Mouse (Mus musculus) myocyte (in vitro differentiated cells): Measurements from ENCODE around the gene Gm45062. TPM values are rescaled to one million over a fixed set of nuclear protein-coding genes. Genes with fewer than 3 reads are reported as not detected.

Experiments
- H3K27me3 ChIP-seq: one replicate; pipeline ENCODE4 v1.6.1; 2011; ENCODE audit not compliant: control insufficient read depth, insufficient read depth, insufficient read length
- H3K36me3 ChIP-seq: one replicate; pipeline ENCODE4 v1.6.1; 2011; ENCODE audit not compliant: control insufficient read depth, insufficient read depth
- H3K4me2 ChIP-seq: one replicate; pipeline ENCODE4 v1.6.1; 2011; ENCODE audit warnings: low read depth, control low read depth
- H3K4me3 ChIP-seq: one replicate; pipeline ENCODE4 v1.5.1; 2011; ENCODE audit warnings: mild to moderate bottlenecking, control low read depth, moderate library complexity
- H3K79me2 ChIP-seq: one replicate; pipeline ENCODE4 v1.6.1; 2011; ENCODE audit not compliant: control insufficient read depth, insufficient read depth
- H3ac ChIP-seq: one replicate; pipeline ENCODE4 v1.6.1; 2011; ENCODE audit not compliant: control insufficient read depth, insufficient read length
- CEBPB ChIP-seq: IDR thresholded peaks from 2 replicates; pipeline ENCODE4 v1.6.1; 2011; ENCODE audit warnings: mild to moderate bottlenecking, moderate library complexity; ENCODE audit not compliant: poor library complexity, insufficient read depth, severe bottlenecking
- E2F4 ChIP-seq: IDR thresholded peaks from one replicate; pipeline ENCODE4 v1.6.1; 2011; ENCODE audit warnings: mild to moderate bottlenecking, control low read depth, moderate library complexity; ENCODE audit not compliant: insufficient read depth
- MAX ChIP-seq: IDR thresholded peaks from one replicate; pipeline ENCODE4 v1.6.1; 2011; ENCODE audit warnings: low read depth, mild to moderate bottlenecking, control low read depth
- MYOD1 ChIP-seq, 3 experiments: IDR thresholded peaks; one replicate each; pipeline ENCODE4 v1.6.1; 2011; ENCODE audit warnings: control low read depth in 2 of 3, low read depth in 2 of 3, mild to moderate bottlenecking in 2 of 3, moderate library complexity in 1 of 3; ENCODE audit not compliant: insufficient read length in 2 of 3, control insufficient read depth in 1 of 3
- MYOG ChIP-seq, 3 experiments: IDR thresholded peaks; one replicate each; pipeline ENCODE4 v1.6.1; 2011; ENCODE audit warnings: control low read depth in 2 of 3, low read depth in 2 of 3, mild to moderate bottlenecking in 2 of 3; ENCODE audit not compliant: insufficient read length in 2 of 3, control insufficient read depth in 1 of 3, insufficient read depth in 1 of 3
- POLR2A ChIP-seq: IDR thresholded peaks from one replicate; pipeline ENCODE4 v1.6.1; 2011; ENCODE audit warnings: low read depth, mild to moderate bottlenecking, control low read depth, moderate library complexity; ENCODE audit not compliant: insufficient read length
- POLR2AphosphoS2 ChIP-seq: IDR thresholded peaks from one replicate; pipeline ENCODE4 v1.6.1; 2011; ENCODE audit warnings: low read depth, control low read depth; ENCODE audit not compliant: insufficient read length
- REST ChIP-seq: IDR thresholded peaks from one replicate; pipeline ENCODE4 v1.6.1; 2011; ENCODE audit warnings: mild to moderate bottlenecking, control low read depth, moderate library complexity; ENCODE audit not compliant: insufficient read depth, insufficient read length
- SRF ChIP-seq: IDR thresholded peaks from one replicate; pipeline ENCODE4 v1.6.1; 2011; ENCODE audit warnings: low read depth; ENCODE audit not compliant: control insufficient read depth, insufficient read length
- TCF12 ChIP-seq: IDR thresholded peaks from one replicate; pipeline ENCODE4 v1.6.1; 2011; ENCODE audit warnings: mild to moderate bottlenecking, control low read depth; ENCODE audit not compliant: poor library complexity, insufficient read depth, severe bottlenecking
- TCF3 ChIP-seq: IDR thresholded peaks from one replicate; pipeline ENCODE4 v1.6.1; 2011; ENCODE audit warnings: low read depth, control low read depth; ENCODE audit not compliant: insufficient read length
- USF1 ChIP-seq: IDR thresholded peaks from one replicate; pipeline ENCODE4 v1.6.1; 2011; ENCODE audit warnings: low read depth, mild to moderate bottlenecking, control low read depth, moderate library complexity
- polyA plus RNA-seq: library from polyadenylated mRNA; unstranded; fragments of >200 nt; fragmentation: generic; extraction: Trizol; gene quantifications from one replicate; pipeline ENCODE4 v1.2.1, GENCODE M21; 2012; ENCODE audit warnings: missing spikeins

Gm45062 gene
- polyA plus RNA-seq, 1 experiment, result 0.71 TPM

GRCm38 (mm10) chr6:8389307-8389706 lies 130.1 kb downstream of the Gm45062 start:
- Histone ChIP-seq H3ac (no peak overlapping the region), H3K36me3 (no peaks in the 10 kb centered on the region), H3K4me2 (no peak overlapping the region), H3K4me3 (no peak overlapping the region), H3K27me3 (no peaks in the 10 kb centered on the region), H3K79me2 (no peaks in the 10 kb centered on the region)
- no peak for TF ChIP-seq MYOD1 (IDR thresholded peaks at IDR 0.05; ENCODE audit: control insufficient read depth in 1 of 3, insufficient read length in 2 of 3, low read depth in 2 of 3)
- TF ChIP-seq REST, result no peak
- no peak for TF ChIP-seq TCF3
- no peak for TF ChIP-seq USF1
- no peak for TF ChIP-seq TCF12
- no peak for TF ChIP-seq POLR2A
- no peak for TF ChIP-seq CEBPB
- no peak for TF ChIP-seq SRF
- TF ChIP-seq E2F4, result no peak
- TF ChIP-seq POLR2AphosphoS2, result no peak

GRCm38 (mm10) chr6:8390296-8390695 lies 131.0 kb downstream of the Gm45062 start:
- H3K27me3 ChIP-seq, result no peaks in the 10 kb centered on the region
- no peak overlapping the region for H3ac ChIP-seq
- TF ChIP-seq CEBPB (no peak), TCF12 (no peak), E2F4 (no peak), MAX (no peak), MYOG (IDR thresholded peaks at IDR 0.05; ENCODE audit: control insufficient read depth in 1 of 3, insufficient read depth in 1 of 3, insufficient read length in 2 of 3, low read depth in 2 of 3) (no peak), REST (no peak), MYOD1 (IDR thresholded peaks at IDR 0.05; ENCODE audit: control insufficient read depth in 1 of 3, insufficient read length in 2 of 3, low read depth in 2 of 3) (no peak), POLR2A (no peak), SRF (no peak), POLR2AphosphoS2 (no peak), TCF3 (no peak), USF1 (no peak)
- no peaks in the 10 kb centered on the region for H3K79me2 ChIP-seq
- no peaks in the 10 kb centered on the region for H3K36me3 ChIP-seq
- no peak overlapping the region for H3K4me3 ChIP-seq
- H3K4me2 ChIP-seq, result no peak overlapping the region

- Histone ChIP-seq H3K27me3 (no peaks in the 10 kb centered on the region), H3K4me3 (no peak overlapping the region), H3K79me2 (no peaks in the 10 kb centered on the region), H3K36me3 (no peaks in the 10 kb centered on the region), H3ac (no peak overlapping the region), H3K4me2 (no peak overlapping the region)
- TF ChIP-seq MAX (no peak), MYOG (IDR thresholded peaks at IDR 0.05; ENCODE audit: control insufficient read depth in 1 of 3, insufficient read depth in 1 of 3, insufficient read length in 2 of 3, low read depth in 2 of 3) (no peak), TCF3 (no peak), POLR2A (no peak), USF1 (no peak), TCF12 (no peak), SRF (no peak), CEBPB (no peak), E2F4 (no peak), MYOD1 (IDR thresholded peaks at IDR 0.05; ENCODE audit: control insufficient read depth in 1 of 3, insufficient read length in 2 of 3, low read depth in 2 of 3) (no peak), POLR2AphosphoS2 (no peak), REST (no peak)
Observed at GRCm38 (mm10) chr6:8390935-8391334, 131.7 kb downstream of the Gm45062 start.

GRCm38 (mm10) chr6:8393029-8393428 lies 133.8 kb downstream of the Gm45062 start:
- no peaks in the 10 kb centered on the region for H3K79me2 ChIP-seq
- no peaks in the 10 kb centered on the region for H3K36me3 ChIP-seq
- no peak for TF ChIP-seq MYOG (IDR thresholded peaks at IDR 0.05; ENCODE audit: control insufficient read depth in 1 of 3, insufficient read depth in 1 of 3, insufficient read length in 2 of 3, low read depth in 2 of 3)
- TF ChIP-seq MAX, result no peak
- no peak for TF ChIP-seq TCF12
- TF ChIP-seq TCF3, result no peak
- no peak for TF ChIP-seq MYOD1 (IDR thresholded peaks at IDR 0.05; ENCODE audit: control insufficient read depth in 1 of 3, insufficient read length in 2 of 3, low read depth in 2 of 3)
- no peak for TF ChIP-seq POLR2AphosphoS2
- no peak for TF ChIP-seq CEBPB
- TF ChIP-seq POLR2A, result no peak
- no peak overlapping the region for H3K4me2 ChIP-seq
- no peak overlapping the region for H3ac ChIP-seq
- H3K4me3 ChIP-seq, result no peak overlapping the region
- H3K27me3 ChIP-seq, result no peaks in the 10 kb centered on the region

- Histone ChIP-seq H3ac (no peak overlapping the region), H3K4me3 (no peak overlapping the region), H3K27me3 (no peaks in the 10 kb centered on the region), H3K79me2 (no peaks in the 10 kb centered on the region), H3K36me3 (no peaks in the 10 kb centered on the region), H3K4me2 (no peak overlapping the region)
- TF ChIP-seq MAX, result no peak
- TF ChIP-seq E2F4, result no peak
- TF ChIP-seq SRF, result no peak
- no peak for TF ChIP-seq MYOG (IDR thresholded peaks at IDR 0.05; ENCODE audit: control insufficient read depth in 1 of 3, insufficient read depth in 1 of 3, insufficient read length in 2 of 3, low read depth in 2 of 3)
Observed at GRCm38 (mm10) chr6:8394044-8394443, 134.8 kb downstream of the Gm45062 start.
